Comparison of ENCODE assay signal across 7 mouse cellular contexts in the genomic region with DNA sequence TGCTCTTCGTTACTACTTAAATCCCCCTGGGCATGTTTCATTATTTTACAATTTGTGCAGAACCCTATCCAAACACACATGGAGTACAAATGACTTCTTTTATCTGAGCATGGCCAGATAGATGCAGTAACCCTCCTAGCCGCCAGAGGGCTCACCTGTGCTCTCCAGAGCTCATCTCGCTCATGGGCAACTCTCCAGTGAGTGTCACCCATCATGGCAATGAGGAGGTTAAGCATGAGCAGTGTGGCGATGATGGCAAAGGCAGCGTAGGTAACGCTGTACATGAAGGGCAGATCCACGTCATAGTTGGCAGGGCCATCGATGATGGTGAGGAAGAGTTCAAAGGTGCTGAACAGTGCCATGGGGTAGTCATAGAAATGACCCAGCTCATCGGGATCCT. TPM values are rescaled to one million over a fixed set of nuclear protein-coding genes. Genes with fewer than 3 reads are reported as not detected.
DNase-seq lines count a peak whose midpoint lies in the region; TF ChIP-seq lines count a peak whose summit lies in the region.

No protein-coding gene starts in this region.

- H3K27ac ChIP-seq in MEL (ENCODE audit: control insufficient read depth, low read depth, low read length) = no peak overlapping the region

- H3K27me3 ChIP-seq in MEL (ENCODE audit: control insufficient read depth in 1 of 2, insufficient read depth in 2 of 2, low read length in 2 of 2) = no peaks in the 10 kb centered on the region

- no peaks in the 10 kb centered on the region for H3K79me2 ChIP-seq in MEL (ENCODE audit: control insufficient read depth, insufficient read depth, low read length, poor library complexity)

- H3K4me1 ChIP-seq in MEL (ENCODE audit: control insufficient read depth in 1 of 2, insufficient read depth in 2 of 2, low read length in 2 of 2) = no peaks in the 10 kb centered on the region

- TF ChIP-seq CTCF in MEL (IDR thresholded peaks at IDR 0.05 in 2 of 3, conservative IDR thresholded peaks at IDR 0.05 in 1 of 3; ENCODE audit: control insufficient read depth in 1 of 3, insufficient read depth in 1 of 3, low read depth in 2 of 3, low read length in 3 of 3, poor library complexity in 1 of 3, severe bottlenecking in 1 of 3) = peak; percentile 54 to 72 (median 57)

- peak; percentile 25 to 44 for DNase-seq in layer of hippocampus, postnatal 10 days (ENCODE audit: low spot score in 2 of 2)
- DNase-seq in layer of hippocampus, adult 11-12 months (ENCODE audit: low spot score) = no peak
- DNase-seq in MEL (ENCODE audit: low read depth, low spot score) = peak; percentile 47
- peak; percentile 37 for DNase-seq in c-Kit-positive CD71-positive TER-119-positive erythroid progenitor cells, embryonic 14.5 days (ENCODE audit: low spot score)
- DNase-seq in lung, postnatal 10 days = peak; percentile 32
- DNase-seq in thymus, postnatal 0 days (ENCODE audit: low spot score) = peak; percentile 61
- no peak for DNase-seq in cerebellum, adult 11 months

- no peak for TF ChIP-seq EP300 in MEL (IDR thresholded peaks at IDR 0.05; ENCODE audit: low read depth in 1 of 2, low read length in 2 of 2)

- TF ChIP-seq POLR2A in MEL (IDR thresholded peaks at IDR 0.05; ENCODE audit: control insufficient read depth in 1 of 2, insufficient read depth in 1 of 2, low read depth in 1 of 2, low read length in 2 of 2, poor library complexity in 1 of 2) = no peak

- H3K36me3 ChIP-seq in MEL (ENCODE audit: control insufficient read depth in 1 of 2, insufficient read depth in 2 of 2, low read length in 2 of 2) = no peaks in the 10 kb centered on the region

- H3K9ac ChIP-seq in MEL (ENCODE audit: control insufficient read depth, low read depth, low read length, poor library complexity, severe bottlenecking) = no peak overlapping the region

- H3K9me3 ChIP-seq in MEL (replicated peaks; ENCODE audit: insufficient read depth, low read length) = no peaks in the 10 kb centered on the region

- H3K4me3 ChIP-seq in MEL (ENCODE audit: control insufficient read depth in 1 of 2, insufficient read depth in 1 of 2, low read depth in 2 of 2, low read length in 2 of 2) = no peak overlapping the region

- peak; percentile 58 for TF ChIP-seq RAD21 in MEL (IDR thresholded peaks at IDR 0.05; ENCODE audit: low read depth, low read length)

TF ChIP-seq in MEL, 35 proteins besides CTCF, POLR2A, EP300 and RAD21:
- TF ChIP-seq POLR2AphosphoS2 (IDR thresholded peaks at IDR 0.05; ENCODE audit: low read length) (no peak), MAZ (IDR thresholded peaks at IDR 0.05; ENCODE audit: low read depth, low read length) (no peak), HCFC1 (IDR thresholded peaks at IDR 0.05; ENCODE audit: low read depth, low read length) (no peak), ZC3H11A (IDR thresholded peaks at IDR 0.05; ENCODE audit: low read depth, low read length) (peak; percentile 50; the same call in 1 of the 2 replicates), SMC3 (IDR thresholded peaks at IDR 0.05; ENCODE audit: low read depth, low read length) (peak; percentile 86), USF1 (IDR thresholded peaks at IDR 0.05; ENCODE audit: low read depth, low read length) (no peak), TCF12 (IDR thresholded peaks at IDR 0.05; ENCODE audit: low read depth, low read length) (no peak), MYC (IDR thresholded peaks at IDR 0.05; ENCODE audit: low read depth, low read length) (no peak), MAX (IDR thresholded peaks at IDR 0.05; ENCODE audit: low read length) (no peak), JUND (IDR thresholded peaks at IDR 0.05; ENCODE audit: low read depth, low read length) (no peak), ETS1 (IDR thresholded peaks at IDR 0.05; ENCODE audit: low read depth, low read length) (no peak), RCOR1 (IDR thresholded peaks at IDR 0.05; ENCODE audit: low read depth, low read length) (no peak), MXI1 (IDR thresholded peaks at IDR 0.05; ENCODE audit: low read depth, low read length) (no peak), GABPA (IDR thresholded peaks at IDR 0.05; ENCODE audit: low read depth, low read length) (no peak), NELFE (IDR thresholded peaks at IDR 0.05; ENCODE audit: low read depth, low read length) (no peak), E2F4 (IDR thresholded peaks at IDR 0.05; ENCODE audit: borderline replicate concordance, low read depth, low read length) (no peak), ZMIZ1 (IDR thresholded peaks at IDR 0.05; ENCODE audit: low read depth, low read length) (no peak)
TF ChIP-seq in MEL: peak in this region for 2.

RNA-seq across cellular contexts. Expression of gene Trpv6, which starts 13.5 kb away (rescaled TPM):
- total RNA-seq in layer of hippocampus, postnatal 10 days (2021) = 1 to 10 TPM in 1 of 2 experiments, under 1 TPM in 1; 0.67 to 1.4 TPM
- not detected in 2 replicates for total RNA-seq in MEL (2012; rRNA removed)
- not detected for polyA plus RNA-seq in MEL (2012; ENCODE audit: insufficient read depth in 1 of 2, insufficient read length in 2 of 2, low read depth in 1 of 2, low replicate concordance in 2 of 2, missing spikeins in 1 of 2)
- polyA plus RNA-seq in thymus, postnatal 0 days (2015; fragmentation: Nextera tagmentation; extraction: Ambion mirVana) = 0.64 and 1.1 TPM in 2 replicates

RNA-seq across cellular contexts. Expression of gene Ephb6, which starts 17.4 kb away (rescaled TPM):
- total RNA-seq in layer of hippocampus, postnatal 10 days (2021) = 10 to 100 TPM; 68.2 to 70.3 TPM
- 0.88 and 1.0 TPM in 2 replicates for total RNA-seq in MEL (2012; rRNA removed)
- 1 to 10 TPM in 1 of 2 experiments, not detected in 1; 5.2 TPM for polyA plus RNA-seq in MEL (2012; ENCODE audit: insufficient read depth in 1 of 2, insufficient read length in 2 of 2, low read depth in 1 of 2, low replicate concordance in 2 of 2, missing spikeins in 1 of 2)
- 81.3 and 84.2 TPM in 2 replicates for polyA plus RNA-seq in thymus, postnatal 0 days (2015; fragmentation: Nextera tagmentation; extraction: Ambion mirVana)

RNA-seq across cellular contexts. Expression of gene Trpv5, which starts 57.9 kb away (rescaled TPM):
- not detected for total RNA-seq in layer of hippocampus, postnatal 10 days (2021)
- 0.07 and 0.12 TPM in 2 replicates for total RNA-seq in MEL (2012; rRNA removed)
- under 1 TPM in 1 of 2 experiments, not detected in 1; 0.26 TPM for polyA plus RNA-seq in MEL (2012; ENCODE audit: insufficient read depth in 1 of 2, insufficient read length in 2 of 2, low read depth in 1 of 2, low replicate concordance in 2 of 2, missing spikeins in 1 of 2)
- 0.04 TPM in 1 of 2 replicates, not detected in the other for polyA plus RNA-seq in thymus, postnatal 0 days (2015; fragmentation: Nextera tagmentation; extraction: Ambion mirVana)

Comparison
In these comparisons a context has a peak if more than half of its experiments do, and no peak if none do; other contexts are left out.
1. DNase-seq: peak in layer of hippocampus, postnatal 10 days (2 of 2), MEL (single experiment), c-Kit-positive CD71-positive TER-119-positive erythroid progenitor cells, embryonic 14.5 days (single experiment), lung, postnatal 10 days (single experiment) and thymus, postnatal 0 days (single experiment); none in layer of hippocampus, adult 11-12 months (single experiment) and cerebellum, adult 11 months (single experiment).
2. RNA of gene Ephb6, which starts 17.4 kb away (total RNA-seq): 68.2 to 70.3 TPM in layer of hippocampus, postnatal 10 days; 0.88 to 1.0 TPM in MEL; every median in the first group is over 10 times any median in the second.